Mouse (Mus musculus) kidney, postnatal 0 days (tissue): ENCODE data around the gene Metrn. TPM values are rescaled to one million over a fixed set of nuclear protein-coding genes. Genes with fewer than 3 reads are reported as not detected.

Experiments used
- ATAC-seq: fragments of 200-750 bp; cut with Nextera tagmentation; replicated peaks from 2 replicates; pipeline ENCODE4 v1.8.0; 2017; ENCODE audit warnings: low read depth, moderate number of reproducible peaks, moderate TSS enrichment, moderate library complexity; ENCODE audit not compliant: low FRiP score
- DNase-seq: peaks from one replicate; pipeline ENCODE4 v3.0.0-alpha.2; 2016; ENCODE audit warnings: low spot score
- H3K27ac ChIP-seq: fragments of 300-500 bp; sonication (generic); 2 replicates; pipeline ENCODE4 v1.5.1; 2014; ENCODE audit warnings: mild to moderate bottlenecking
- H3K27me3 ChIP-seq: fragments of 300-500 bp; sonication (generic); 2 replicates; pipeline ENCODE4 v1.6.1; 2014; ENCODE audit warnings: low read length, mixed read lengths; ENCODE audit not compliant: insufficient read depth
- H3K36me3 ChIP-seq: fragments of 300-500 bp; sonication (generic); 2 replicates; pipeline ENCODE4 v1.6.1; 2014; ENCODE audit warnings: low read length, mixed read lengths; ENCODE audit not compliant: insufficient read depth
- H3K4me1 ChIP-seq: fragments of 300-500 bp; sonication (generic); replicated peaks from 2 replicates; pipeline ENCODE4 v1.6.1; 2014; ENCODE audit warnings: antibody characterized with exemption, low read length, mixed read lengths; ENCODE audit not compliant: insufficient read depth
- H3K4me2 ChIP-seq: fragments of 300-500 bp; sonication (generic); 2 replicates; pipeline ENCODE4 v1.6.1; 2014; ENCODE audit warnings: mild to moderate bottlenecking, low read length, moderate library complexity, mixed read lengths
- H3K4me3 ChIP-seq: fragments of 300-500 bp; sonication (generic); replicated peaks from 2 replicates; pipeline ENCODE4 v1.5.1; 2014; ENCODE audit warnings: low read depth, low read length
- H3K9ac ChIP-seq: fragments of 300-500 bp; sonication (generic); 2 replicates; pipeline ENCODE4 v1.6.1; 2014; ENCODE audit warnings: low read depth, low read length
- H3K9me3 ChIP-seq: fragments of 300-500 bp; sonication (generic); replicated peaks from 2 replicates; pipeline ENCODE4 v1.6.1; 2016; ENCODE audit warnings: low read length, inconsistent platforms, mixed read lengths
- CTCF ChIP-seq: IDR thresholded peaks from 2 replicates; pipeline ENCODE4 v1.5.1; 2016; ENCODE audit warnings: antibody characterized with exemption, low read depth, mild to moderate bottlenecking, moderate library complexity
- WGBS: fragments of 180-500 bp; shearing (Covaris S2); extraction: QIAGEN DNeasy Blood & Tissue Kit; methylation state at CpG from one replicate; pipeline ENCODE4 v1.1.7; 2014; 5-methylcytosine and 5-hydroxymethylcytosine counted together
- polyA plus RNA-seq: library from polyadenylated mRNA; unstranded; fragments of >200 nt; fragmentation: Nextera tagmentation; extraction: Ambion mirVana; gene quantifications from 2 replicates; pipeline ENCODE4 v1.2.1, GENCODE M21; 2015

Metrn gene
- polyA plus RNA-seq, 1 experiment from 2014 or later = 45.4 TPM

- Histone ChIP-seq H3K4me2 (no peak overlapping the region), H3K9ac (no peak overlapping the region), H3K4me3 (no peak overlapping the region), H3K36me3 (no peaks in the 10 kb centered on the region), H3K4me1 (no peaks in the 10 kb centered on the region), H3K27me3 (no peaks in the 10 kb centered on the region), H3K27ac (no peak overlapping the region), H3K9me3 (no peaks in the 10 kb centered on the region)
- no peak for TF ChIP-seq CTCF
- no peak for DNase-seq
- WGBS = 48% methylated on average over 3 of the region's 3 CpGs
- no peak for ATAC-seq
These were observed 34.3 kb downstream of the Metrn start for GRCm38 (mm10) chr17:25762591-25762990.

DNA sequence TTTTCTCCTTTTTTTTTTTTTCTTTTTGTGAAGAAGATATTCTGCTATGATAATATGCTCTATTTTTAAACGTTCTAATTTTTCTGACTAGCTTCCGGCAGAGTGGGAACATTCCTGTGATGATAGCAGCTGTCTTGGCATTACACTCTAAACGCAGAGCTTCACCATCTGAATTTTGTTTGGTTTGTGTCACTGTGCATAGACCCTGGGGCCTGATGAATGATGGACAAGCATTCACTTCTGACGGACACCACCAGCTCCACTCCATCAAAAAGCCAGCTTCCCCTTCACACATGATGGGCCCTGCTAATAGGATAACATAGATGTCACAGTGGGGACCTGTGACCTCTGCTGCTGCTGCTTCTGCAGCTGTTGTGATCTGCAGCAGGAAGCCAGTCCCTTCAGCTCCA lies 35.4 kb downstream of the Metrn start:
- H3K4me1 ChIP-seq = no peaks in the 10 kb centered on the region
- WGBS = 55% methylated on average over 4 of the region's 4 CpGs
- H3K36me3 ChIP-seq = no peaks in the 10 kb centered on the region
- no peak overlapping the region for H3K27ac ChIP-seq
- H3K4me2 ChIP-seq = no peak overlapping the region
- no peak for DNase-seq
- no peak for ATAC-seq
- H3K9me3 ChIP-seq = no peaks in the 10 kb centered on the region
- H3K27me3 ChIP-seq = no peaks in the 10 kb centered on the region
- no peak for TF ChIP-seq CTCF
- no peak overlapping the region for H3K4me3 ChIP-seq
- no peak overlapping the region for H3K9ac ChIP-seq

DNA sequence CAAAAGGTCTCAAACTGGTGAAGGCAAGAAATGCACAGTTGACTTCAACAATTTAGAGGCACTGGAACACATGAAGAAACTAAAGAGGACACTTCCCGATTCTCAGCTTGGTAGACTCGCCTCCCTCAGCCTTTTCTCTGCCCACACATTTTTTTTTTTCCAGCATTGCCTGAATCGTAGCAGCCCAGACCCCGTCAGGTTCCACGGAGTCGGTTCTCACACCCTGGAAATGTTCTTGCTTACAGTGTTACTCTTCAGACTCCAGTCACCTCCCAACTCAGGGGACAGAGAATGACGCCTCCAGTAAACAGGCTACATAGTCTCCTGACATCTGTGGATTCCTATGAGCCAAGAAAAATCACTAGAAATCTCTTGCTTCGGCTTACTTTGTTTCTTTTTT lies 36.8 kb downstream of the Metrn start:
- Histone ChIP-seq H3K4me3 (no peak overlapping the region), H3K9ac (no peak overlapping the region)
- WGBS = 62% methylated on average over 8 of the region's 8 CpGs

DNA sequence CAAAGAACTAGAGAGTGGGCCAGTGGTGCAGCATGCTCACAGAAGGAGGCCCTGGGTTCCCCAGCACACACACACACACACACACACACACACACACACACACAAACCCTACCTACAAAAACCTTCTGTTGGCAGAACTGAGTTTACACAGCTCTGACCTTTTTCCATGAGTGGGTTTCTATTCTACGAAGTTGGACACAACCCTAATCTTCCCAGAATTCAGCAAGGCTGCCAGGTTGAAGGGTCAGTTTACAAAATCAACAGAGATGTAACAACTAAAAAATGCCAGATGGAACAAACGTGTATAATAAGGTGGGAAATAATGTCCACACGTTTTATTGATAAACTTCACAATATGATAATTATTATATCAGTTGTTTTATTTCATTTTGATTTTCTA lies 39.2 kb downstream of the Metrn start:
- H3K4me2 ChIP-seq = no peak overlapping the region
- WGBS = 53% methylated on average over 3 of the region's 3 CpGs
- no peak for TF ChIP-seq CTCF
- DNase-seq (no peak), ATAC-seq (no peak)
- H3K4me3 ChIP-seq = no peak overlapping the region
- no peaks in the 10 kb centered on the region for H3K36me3 ChIP-seq
- H3K9me3 ChIP-seq = no peaks in the 10 kb centered on the region
- no peak overlapping the region for H3K27ac ChIP-seq
- H3K27me3 ChIP-seq = no peaks in the 10 kb centered on the region
- H3K9ac ChIP-seq = no peak overlapping the region
- H3K4me1 ChIP-seq = no peaks in the 10 kb centered on the region

More for the DNA sequence above, 36.8 kb downstream of the Metrn start:
- Histone ChIP-seq H3K27me3 (no peaks in the 10 kb centered on the region), H3K36me3 (no peaks in the 10 kb centered on the region), H3K9me3 (no peaks in the 10 kb centered on the region), H3K27ac (no peak overlapping the region), H3K4me1 (no peaks in the 10 kb centered on the region), H3K4me2 (no peak overlapping the region)
- no peak for DNase-seq
- TF ChIP-seq CTCF = no peak
- ATAC-seq = no peak

DNA sequence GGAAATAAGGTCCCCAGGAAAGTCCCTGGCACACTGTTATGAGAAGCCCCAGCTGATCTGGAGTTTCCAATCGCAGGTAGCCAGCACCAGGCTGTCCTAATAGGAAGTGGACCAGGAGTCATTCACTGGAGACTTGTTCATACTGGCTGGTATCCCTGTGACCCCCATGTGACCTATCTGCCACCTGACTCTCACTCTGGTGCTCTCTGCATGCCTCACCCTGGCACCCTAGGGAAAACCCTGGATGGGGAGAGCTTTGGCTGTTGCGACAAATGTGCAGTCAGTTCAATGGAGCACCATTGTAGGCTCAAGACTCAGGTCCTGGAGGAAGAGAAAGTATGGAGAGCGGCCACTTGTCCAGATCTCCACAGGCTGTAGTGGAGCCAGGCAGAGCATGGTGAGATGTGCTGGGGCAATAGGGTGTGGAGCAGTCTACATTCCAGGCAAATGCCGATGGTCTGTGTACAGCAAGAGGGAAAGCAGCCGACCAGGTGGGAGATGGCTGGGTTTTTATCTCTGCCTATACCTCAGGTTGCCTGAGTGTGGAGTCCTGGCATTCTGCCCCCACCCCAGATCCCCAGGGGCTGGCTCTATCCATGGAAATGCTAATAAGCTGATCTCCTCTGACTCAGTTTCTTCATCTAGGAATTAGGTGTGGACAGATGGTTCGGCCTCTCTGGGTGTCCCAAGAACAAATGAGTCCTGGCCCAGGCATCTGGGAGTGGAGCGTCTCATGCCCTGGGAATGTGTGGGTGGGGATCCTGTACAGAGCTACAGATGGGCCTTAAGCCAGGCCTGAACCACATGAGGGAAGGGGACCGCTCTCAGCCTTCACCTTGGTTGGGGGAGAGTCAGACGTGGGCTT lies 40.3 kb downstream of the Metrn start:
- H3K9ac ChIP-seq = no peak overlapping the region
- WGBS = 63% methylated on average over 9 of the region's 9 CpGs
- H3K27ac ChIP-seq = no peak overlapping the region
- no peaks in the 10 kb centered on the region for H3K4me1 ChIP-seq
- H3K4me2 ChIP-seq = no peak overlapping the region
- peak; percentile 34; the same call in 1 of the 2 replicates for ATAC-seq
- DNase-seq = no peak
- no peaks in the 10 kb centered on the region for H3K9me3 ChIP-seq
- H3K36me3 ChIP-seq = no peaks in the 10 kb centered on the region
- H3K27me3 ChIP-seq = no peaks in the 10 kb centered on the region
- H3K4me3 ChIP-seq = no peak overlapping the region
- no peak for TF ChIP-seq CTCF

DNA sequence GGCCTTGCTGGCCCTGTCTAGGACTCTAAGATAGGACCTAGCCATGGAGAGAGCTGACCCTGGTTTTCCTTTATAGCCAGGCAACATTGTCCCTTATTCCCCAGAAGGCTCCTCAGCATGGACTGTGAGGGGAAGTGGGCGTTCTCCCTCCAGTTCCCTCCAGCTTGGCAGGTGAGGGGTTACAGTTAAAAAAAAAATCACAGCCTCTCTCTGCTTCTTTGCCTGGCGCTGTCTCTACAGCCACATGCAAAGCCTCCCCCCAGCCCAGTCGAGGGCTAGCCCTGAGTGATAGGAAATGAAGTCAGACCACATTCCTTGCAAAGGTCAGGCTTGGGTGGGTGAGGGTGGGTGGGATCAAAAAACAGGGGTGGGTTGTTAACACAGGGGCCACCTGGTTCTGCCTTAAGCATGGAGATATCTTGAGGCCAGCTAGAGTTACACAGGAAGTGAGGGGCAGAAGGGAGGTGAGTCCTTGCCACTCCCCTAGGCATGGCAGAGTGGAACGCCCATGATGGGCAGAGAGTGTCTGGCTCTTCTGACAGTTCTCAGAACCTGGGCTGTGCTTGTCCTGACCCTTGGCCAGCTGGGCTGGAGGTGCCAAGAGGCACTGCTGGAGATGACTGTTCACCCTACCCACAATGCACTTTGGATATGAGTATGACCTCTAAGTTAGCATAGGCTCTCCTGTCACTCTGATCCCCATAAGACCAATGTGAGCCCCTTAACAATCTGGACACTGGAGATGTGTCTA lies 41.1 kb downstream of the Metrn start:
- Histone ChIP-seq H3K27me3 (no peaks in the 10 kb centered on the region), H3K36me3 (no peaks in the 10 kb centered on the region), H3K4me3 (no peak overlapping the region), H3K4me1 (no peaks in the 10 kb centered on the region; the same call in 1 of the 2 replicates), H3K4me2 (no peak overlapping the region), H3K9me3 (no peaks in the 10 kb centered on the region), H3K9ac (no peak overlapping the region), H3K27ac (no peak overlapping the region)
- no peak for TF ChIP-seq CTCF
- 18% methylated on average over 4 of the region's 4 CpGs for WGBS
- peak; percentile 41; the same call in 1 of the 2 replicates for ATAC-seq
- peak; percentile 18 for DNase-seq
